In genomic region chr8:93907987-93908441, GRCm38 (mm10) we compare ENCODE assay signal across 11 mouse cellular contexts.
DNase-seq lines count a peak whose midpoint lies in the region; ATAC-seq and TF ChIP-seq lines count a peak whose summit lies in the region.
"Had no signal": no experiment of that assay in that cellular context is flagged by ENCODE, and none has a peak within 500 bp of the region (broad histone marks: within the 10 kb centered on the region; RNA-seq: fewer than 3 reads in every experiment).

No protein-coding gene starts in this region.

- H3K4me2 ChIP-seq in forebrain, embryonic 12.5 days: no peak overlapping the region
- no peak overlapping the region for H3K4me2 ChIP-seq in midbrain, embryonic 12.5 days (replicated peaks)
- no peak overlapping the region for H3K4me2 ChIP-seq in lung, postnatal 0 days (replicated peaks; ENCODE audit: low read depth, low read length)
- H3K4me2 ChIP-seq: liver, embryonic 13.5 days had no signal

- H3K9me3 ChIP-seq in forebrain, embryonic 12.5 days: no peaks in the 10 kb centered on the region
- H3K9me3 ChIP-seq in midbrain, embryonic 12.5 days: no peaks in the 10 kb centered on the region
- no peaks in the 10 kb centered on the region for H3K9me3 ChIP-seq in lung, postnatal 0 days (ENCODE audit: low read length)
- H3K9me3 ChIP-seq: liver, embryonic 13.5 days had no signal

- no peak overlapping the region for H3K9ac ChIP-seq in forebrain, embryonic 12.5 days
- no peak overlapping the region for H3K9ac ChIP-seq in midbrain, embryonic 12.5 days (replicated peaks)
- H3K9ac ChIP-seq in lung, postnatal 0 days (replicated peaks; ENCODE audit: low read depth): no peak overlapping the region
- H3K9ac ChIP-seq: liver, embryonic 13.5 days had no signal

- peaks cover 49% of the 10 kb centered on the region for H3K4me1 ChIP-seq in forebrain, embryonic 12.5 days
- peaks cover 53% of the 10 kb centered on the region for H3K4me1 ChIP-seq in midbrain, embryonic 12.5 days
- peaks cover 4% of the 10 kb centered on the region; the same call in 1 of the 2 replicates for H3K4me1 ChIP-seq in lung, postnatal 0 days (ENCODE audit: insufficient read depth, low read depth, low read length)

- no peaks in the 10 kb centered on the region for H3K27me3 ChIP-seq in forebrain, embryonic 12.5 days
- H3K27me3 ChIP-seq in midbrain, embryonic 12.5 days: no peaks in the 10 kb centered on the region; the same call in 1 of the 2 replicates
- H3K27me3 ChIP-seq in lung, postnatal 0 days (replicated peaks; ENCODE audit: insufficient read depth, low read length): no peaks in the 10 kb centered on the region
- H3K27me3 ChIP-seq: liver, embryonic 13.5 days; Patski had no signal

- no peak for DNase-seq in layer of hippocampus, adult 2 months (ENCODE audit: low spot score in 2 of 2)
- no peak for DNase-seq in layer of hippocampus, adult 8-10 months (ENCODE audit: low spot score in 2 of 2)
- DNase-seq in cerebellum, postnatal 10 days: peak; percentile 86 to 89
- no peak for DNase-seq in urinary bladder, postnatal 25 days (ENCODE audit: low spot score)
- DNase-seq in lung, postnatal 0 days (ENCODE audit: low spot score): no peak
- DNase-seq: embryo, embryonic 11 days; kidney, adult 11 months; liver, embryonic 13.5 days had no signal

- TF ChIP-seq CTCF in layer of hippocampus, adult 2 months (conservative IDR thresholded peaks at IDR 0.05): no peak
- TF ChIP-seq CTCF in lung, postnatal 0 days (IDR thresholded peaks at IDR 0.05): no peak

- peaks cover 4% of the 10 kb centered on the region for H3K36me3 ChIP-seq in forebrain, embryonic 12.5 days (replicated peaks)
- H3K36me3 ChIP-seq in midbrain, embryonic 12.5 days: peaks cover 12% of the 10 kb centered on the region; the same call in 1 of the 2 replicates
- H3K36me3 ChIP-seq in lung, postnatal 0 days (ENCODE audit: insufficient read depth, low read length): no peaks in the 10 kb centered on the region
- H3K36me3 ChIP-seq: liver, embryonic 13.5 days had no signal

- TF ChIP-seq EP300 in lung, postnatal 0 days (IDR thresholded peaks at IDR 0.05): no peak

- WGBS in forebrain, embryonic 12.5 days: 29% methylated on average over 5 of the region's 5 CpGs
- WGBS in midbrain, embryonic 12.5 days: 31% methylated on average over 5 of the region's 5 CpGs
- 34% methylated on average over 5 of the region's 5 CpGs for WGBS in lung, postnatal 0 days

- peak overlapping the region; percentile 84 for H3K27ac ChIP-seq in layer of hippocampus, adult 2 months
- H3K27ac ChIP-seq in forebrain, embryonic 12.5 days: peak overlapping the region; percentile 83
- H3K27ac ChIP-seq in midbrain, embryonic 12.5 days (replicated peaks): peak overlapping the region; percentile 69
- no peak overlapping the region for H3K27ac ChIP-seq in lung, postnatal 0 days (ENCODE audit: low read length)
- H3K27ac ChIP-seq: liver, embryonic 13.5 days had no signal

- ATAC-seq in forebrain, embryonic 12.5 days (ENCODE audit: low FRiP score): peak; percentile 40; the same call in 1 of the 2 replicates
- peak; percentile 45 for ATAC-seq in midbrain, embryonic 12.5 days (ENCODE audit: low FRiP score, low read depth)
- ATAC-seq in lung, postnatal 0 days: no peak
- ATAC-seq: Patski had no signal

- no peak overlapping the region for H3K4me3 ChIP-seq in layer of hippocampus, adult 2 months
- no peak overlapping the region for H3K4me3 ChIP-seq in forebrain, embryonic 12.5 days (replicated peaks)
- H3K4me3 ChIP-seq in midbrain, embryonic 12.5 days: no peak overlapping the region
- no peak overlapping the region for H3K4me3 ChIP-seq in lung, postnatal 0 days (ENCODE audit: low read depth, low read length)
- H3K4me3 ChIP-seq: liver, embryonic 13.5 days had no signal

Comparison
In these comparisons a context has a peak if more than half of its experiments do, and no peak if none do; other contexts are left out.
1. DNase-seq: peak in cerebellum, postnatal 10 days (2 of 2); none in layer of hippocampus, adult 2 months (0 of 2), layer of hippocampus, adult 8-10 months (0 of 2), urinary bladder, postnatal 25 days (single experiment) and lung, postnatal 0 days (single experiment).